Mouse (Mus musculus): Measurements from ENCODE around the gene Lonp2.

Gene Lonp2

GRCm38 (mm10) chr8:86624915-86625314 lies 1.1 kb downstream of the Lonp2 start:
- peak in 1 of 2 experiments; percentile 18 for DNase-seq

- no peak for DNase-seq
Measured at GRCm38 (mm10) chr8:86630212-86630611, 6.4 kb downstream of the Lonp2 start.

DNA sequence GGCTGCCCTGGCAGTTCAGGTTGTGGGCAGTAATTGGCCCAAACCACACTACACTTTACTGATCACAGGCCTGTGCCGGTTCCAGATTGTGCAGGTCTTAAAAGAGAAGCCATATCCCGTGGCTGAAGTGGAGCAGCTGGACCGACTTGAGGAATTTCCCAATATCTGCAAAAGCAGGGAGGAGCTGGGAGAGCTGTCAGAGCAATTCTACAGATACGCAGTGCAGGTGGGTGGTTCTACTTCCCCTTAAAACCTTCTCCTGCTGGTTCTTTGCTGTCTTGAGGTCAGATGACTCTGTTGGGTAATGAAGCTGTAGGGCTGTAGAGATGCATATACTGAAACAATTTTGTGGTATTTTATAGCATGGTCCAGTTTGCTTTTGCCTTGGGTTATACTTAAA lies 7.6 kb downstream of the Lonp2 start:
- DNase-seq: no peak

DNA sequence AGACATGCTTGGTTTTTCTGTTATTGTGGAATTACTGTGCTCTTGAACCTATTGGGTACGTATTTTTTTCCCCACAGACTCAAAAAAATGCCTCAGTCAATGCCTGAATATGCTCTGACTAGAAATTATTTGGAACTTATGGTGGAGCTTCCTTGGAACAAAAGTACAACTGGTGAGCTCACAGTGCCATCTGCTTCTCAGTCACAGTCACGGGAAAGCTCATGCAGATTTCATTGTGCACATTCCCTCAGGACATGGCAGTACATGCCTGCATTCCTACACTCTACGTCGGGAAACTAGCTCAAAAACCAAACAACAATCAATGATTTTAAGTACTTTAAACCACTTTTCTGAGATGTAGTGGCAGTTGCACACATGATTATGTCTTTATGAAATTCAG lies 14.0 kb downstream of the Lonp2 start:
- DNase-seq: no peak

- no peak for DNase-seq
Measured at GRCm38 (mm10) chr8:86638981-86639380, 15.1 kb downstream of the Lonp2 start.

DNA sequence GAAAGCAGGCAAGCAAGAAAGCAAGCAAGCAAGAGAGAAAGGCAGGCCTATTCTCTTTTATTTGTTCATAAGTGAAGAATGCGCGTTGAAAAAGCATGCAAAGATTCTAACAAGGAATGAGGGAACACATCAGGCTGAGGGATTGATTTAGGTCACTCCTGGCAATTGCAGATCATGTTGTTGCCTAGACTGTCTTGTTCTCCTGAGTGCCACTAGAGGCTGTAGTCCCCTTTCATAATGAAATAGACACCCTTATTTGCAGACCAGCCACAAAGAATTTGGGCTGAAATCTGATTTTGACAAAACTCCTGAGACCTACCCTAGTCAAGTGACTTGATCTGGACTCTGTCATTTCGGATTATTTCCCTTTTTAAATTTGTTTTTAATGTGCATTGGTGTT lies 18.8 kb downstream of the Lonp2 start:
- no peak for DNase-seq

DNA sequence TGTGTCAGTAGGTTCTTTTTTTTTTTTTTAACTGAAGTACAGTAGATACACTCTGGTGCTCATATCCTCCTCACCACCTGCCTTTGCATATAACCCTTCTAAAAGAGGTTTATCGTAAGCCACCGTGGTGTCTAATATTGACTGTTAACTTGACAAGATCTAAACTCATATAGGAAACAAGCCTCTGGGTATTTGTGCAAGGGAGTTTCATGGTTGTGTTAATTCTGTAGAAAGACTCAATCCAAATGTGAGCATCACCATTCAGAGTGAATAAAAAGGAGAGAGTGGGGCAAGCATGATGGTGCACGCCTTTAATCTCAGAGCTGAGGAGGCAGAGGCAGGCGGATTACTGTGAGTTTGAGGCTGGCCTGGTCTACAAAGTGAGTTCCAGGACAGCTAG lies 20.8 kb downstream of the Lonp2 start:
- no peak for DNase-seq

- no peak for DNase-seq
Measured at GRCm38 (mm10) chr8:86647771-86648170, 23.9 kb downstream of the Lonp2 start.

GRCm38 (mm10) chr8:86651416-86651815 lies 27.6 kb downstream of the Lonp2 start:
- peak in 1 of 2 experiments; percentile 6 for DNase-seq

GRCm38 (mm10) chr8:86652546-86652945 lies 28.7 kb downstream of the Lonp2 start:
- DNase-seq: no peak

GRCm38 (mm10) chr8:86654578-86654977 lies 30.7 kb downstream of the Lonp2 start:
- no peak for DNase-seq

- DNase-seq: peak; percentile 14 to 57
Measured at GRCm38 (mm10) chr8:86668750-86669149, 44.9 kb downstream of the Lonp2 start.

- no peak for DNase-seq
Measured at GRCm38 (mm10) chr8:86669259-86669658, 45.4 kb downstream of the Lonp2 start.

DNA sequence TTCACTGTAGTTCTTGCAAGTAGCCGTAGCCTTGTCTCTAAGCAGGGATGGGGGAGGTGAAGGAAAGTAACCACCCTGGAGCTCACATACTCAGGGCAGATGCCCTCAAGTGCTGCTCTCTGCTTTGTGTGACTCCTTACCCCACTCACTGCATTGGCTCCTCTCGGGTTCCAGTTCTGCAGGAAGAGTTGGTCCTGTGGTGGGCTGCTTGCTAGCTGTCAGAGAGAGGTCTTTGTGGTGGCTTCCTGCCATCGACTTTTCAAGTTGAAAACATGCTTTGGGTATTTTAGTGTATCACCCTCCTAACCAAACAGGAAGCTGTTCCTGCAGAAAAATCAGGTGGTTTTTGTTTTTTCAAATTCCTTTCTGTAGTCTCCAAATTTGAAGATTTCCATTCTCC lies 62.8 kb downstream of the Lonp2 start:
- no peak for DNase-seq

GRCm38 (mm10) chr8:86692107-86692506 lies 68.3 kb downstream of the Lonp2 start:
- DNase-seq: no peak

DNA sequence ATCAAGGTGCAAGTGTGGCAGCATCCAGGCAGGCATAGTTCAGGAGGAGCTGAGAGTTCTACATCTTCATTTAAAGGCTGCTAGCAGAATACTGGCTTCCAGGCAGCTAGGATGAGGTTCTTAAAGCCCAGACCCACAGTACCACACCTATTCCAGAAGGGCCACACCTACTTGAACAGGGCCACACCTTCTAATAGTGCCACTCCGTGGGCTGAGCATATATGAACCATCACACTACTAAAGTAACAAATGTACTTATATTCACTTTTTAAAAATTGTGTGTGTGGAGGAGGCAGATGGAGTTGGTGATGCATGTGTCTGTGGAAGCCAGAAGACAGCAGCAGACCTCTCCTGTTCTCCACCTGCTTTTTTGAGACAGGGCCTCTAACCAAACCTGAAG lies 70.2 kb downstream of the Lonp2 start:
- no peak for DNase-seq

DNA sequence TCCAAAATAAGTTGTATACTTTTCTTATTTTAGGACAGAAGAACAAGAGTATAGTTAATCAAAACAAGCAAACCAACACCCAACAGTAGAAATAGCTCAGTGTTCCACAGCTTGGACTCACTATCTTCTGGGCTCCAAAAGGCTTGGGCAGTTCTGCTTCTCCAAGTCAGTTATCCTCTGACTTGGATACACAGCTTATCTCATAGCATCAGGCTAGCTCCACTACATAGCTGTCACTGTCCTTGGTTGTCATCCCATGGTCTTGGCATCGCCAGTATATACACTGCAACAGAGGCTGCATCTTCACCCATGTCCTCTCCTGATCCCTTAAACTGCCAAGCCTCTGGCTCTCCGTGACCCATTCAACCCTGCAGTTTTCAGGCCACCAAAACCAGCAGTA lies 71.9 kb downstream of the Lonp2 start:
- no peak for DNase-seq

DNA sequence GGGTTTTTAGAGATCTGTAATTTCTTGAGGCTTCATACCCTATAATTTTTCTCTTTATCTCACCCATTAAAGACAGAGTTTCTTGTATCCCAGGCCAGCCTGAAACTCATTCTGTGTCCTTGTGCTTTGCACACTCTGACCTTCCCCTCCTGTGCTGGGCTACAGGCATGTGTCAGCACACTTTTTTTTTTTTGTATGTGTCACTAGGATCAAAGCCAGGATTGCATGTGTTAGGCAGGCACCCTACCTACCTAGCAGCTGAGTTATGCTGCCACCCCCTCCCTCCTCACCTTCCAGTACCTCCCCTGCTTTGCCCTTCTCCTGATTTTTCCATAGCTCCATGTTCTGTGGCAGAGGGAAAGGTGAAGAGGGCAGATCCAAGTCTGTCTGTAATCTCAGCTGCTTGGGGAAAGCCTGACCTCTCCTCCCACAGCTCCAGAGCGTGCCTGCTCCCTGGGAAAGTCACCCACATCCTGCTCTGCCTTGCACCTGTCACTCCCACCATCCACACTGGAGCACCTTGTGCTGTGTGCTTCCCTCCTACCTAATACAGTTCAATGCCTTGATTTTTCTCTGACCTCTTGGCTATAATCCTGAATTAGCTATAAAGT lies 75.1 kb downstream of the Lonp2 start:
- DNase-seq: no peak

- DNase-seq: no peak
Measured at GRCm38 (mm10) chr8:86699471-86699870, 75.6 kb downstream of the Lonp2 start.

- no peak for DNase-seq
Measured at GRCm38 (mm10) chr8:86702453-86702852, 78.6 kb downstream of the Lonp2 start.

GRCm38 (mm10) chr8:86705317-86705716 lies 81.5 kb downstream of the Lonp2 start:
- DNase-seq: no peak

DNA sequence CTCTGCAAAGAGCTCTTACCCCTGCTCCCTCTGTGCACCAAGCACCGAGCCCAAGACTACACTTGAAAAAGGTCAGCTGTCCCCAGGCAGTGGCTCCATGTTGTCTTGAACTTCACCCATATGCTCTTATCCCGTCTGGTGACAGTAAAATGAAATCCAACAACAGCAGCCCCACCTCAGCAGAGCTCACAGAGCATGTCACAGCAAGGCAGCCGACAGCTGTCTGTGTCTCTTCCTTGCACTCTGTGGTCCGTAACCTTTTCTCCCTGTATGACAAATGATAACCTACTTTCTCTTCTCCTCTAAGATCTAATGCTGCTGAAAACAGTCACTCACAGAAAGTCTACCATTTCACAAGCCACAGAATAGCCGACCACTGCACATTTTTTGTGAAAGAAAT lies 82.9 kb downstream of the Lonp2 start:
- DNase-seq: no peak

- no peak for DNase-seq
Measured at GRCm38 (mm10) chr8:86707873-86708272, 84.0 kb downstream of the Lonp2 start.

- no peak for DNase-seq
Measured at GRCm38 (mm10) chr8:86712594-86712993, 88.8 kb downstream of the Lonp2 start.

- DNase-seq: no peak
Measured at GRCm38 (mm10) chr8:86713407-86714188, 89.8 kb downstream of the Lonp2 start.

All from kidney, postnatal 36 days (tissue).